Mouse (Mus musculus) MEL (cell line): ENCODE results near the gene Fbxl7. TPM values are rescaled to one million over a fixed set of nuclear protein-coding genes. Genes with fewer than 3 reads are reported as not detected.

Experiments
- DNase-seq: peaks from one replicate; pipeline ENCODE4 v3.0.0; 2011; ENCODE audit warnings: low read depth, low spot score
- H3K27ac ChIP-seq: 2 replicates; pipeline ENCODE4 v1.5.1; 2012; ENCODE audit warnings: low read depth, mild to moderate bottlenecking, control low read depth, low read length, moderate library complexity; ENCODE audit not compliant: control insufficient read depth
- H3K27me3 ChIP-seq, 2 experiments: fragments of 150-350 bp in 1 of 2; sonication (generic) in 1 of 2; 2 replicates each; pipeline ENCODE4 v1.6.1; 2012; ENCODE audit warnings: low read length in 2 of 2, mild to moderate bottlenecking in 2 of 2, improper control_type of control experiment in 1 of 2, moderate library complexity in 1 of 2; ENCODE audit not compliant: insufficient read depth in 2 of 2, control insufficient read depth in 1 of 2
- H3K36me3 ChIP-seq, 2 experiments: 2 replicates each; pipeline ENCODE4 v1.6.1; 2012 to 2014; ENCODE audit warnings: low read length in 2 of 2, improper control_type of control experiment in 1 of 2, inconsistent platforms in 1 of 2, mild to moderate bottlenecking in 1 of 2; ENCODE audit not compliant: insufficient read depth in 2 of 2, control insufficient read depth in 1 of 2
- H3K4me1 ChIP-seq, 2 experiments: fragments of 150-350 bp in 1 of 2; sonication (generic) in 1 of 2; 2 replicates each; pipeline ENCODE4 v1.6.1; 2012; ENCODE audit warnings: low read length in 2 of 2, improper control_type of control experiment in 1 of 2, mild to moderate bottlenecking in 1 of 2; ENCODE audit not compliant: insufficient read depth in 2 of 2, control insufficient read depth in 1 of 2
- H3K4me3 ChIP-seq, 2 experiments: fragments of 150-350 bp in 1 of 2; sonication (generic) in 1 of 2; 2 replicates each; pipeline ENCODE4 v1.5.1; 2012; ENCODE audit warnings: low read depth in 2 of 2, low read length in 2 of 2, mild to moderate bottlenecking in 2 of 2, moderate library complexity in 2 of 2, control low read depth in 1 of 2, improper control_type of control experiment in 1 of 2; ENCODE audit not compliant: control insufficient read depth in 1 of 2, insufficient read depth in 1 of 2
- H3K79me2 ChIP-seq: 2 replicates; pipeline ENCODE4 v1.6.1; 2012; ENCODE audit warnings: mild to moderate bottlenecking, low read length, moderate library complexity; ENCODE audit not compliant: control insufficient read depth, poor library complexity, insufficient read depth
- H3K9ac ChIP-seq: 2 replicates; pipeline ENCODE4 v1.6.1; 2012; ENCODE audit warnings: low read depth, mild to moderate bottlenecking, control low read depth, low read length, moderate library complexity; ENCODE audit not compliant: control insufficient read depth, poor library complexity, severe bottlenecking
- H3K9me3 ChIP-seq: fragments of 150-350 bp; sonication (generic); replicated peaks from 2 replicates; pipeline ENCODE4 v1.6.1; 2012; ENCODE audit warnings: mild to moderate bottlenecking, low read length, improper control_type of control experiment, moderate library complexity; ENCODE audit not compliant: insufficient read depth
- BHLHE40 ChIP-seq: IDR thresholded peaks from 2 replicates; pipeline ENCODE4 v1.6.1; 2012; ENCODE audit warnings: low read depth, mild to moderate bottlenecking, inconsistent platforms, low read length, improper control_type of control experiment, borderline replicate concordance
- CHD1 ChIP-seq: IDR thresholded peaks from 2 replicates; pipeline ENCODE4 v1.6.1; 2012; ENCODE audit warnings: low read depth, mild to moderate bottlenecking, inconsistent platforms, low read length, improper control_type of control experiment
- GABPA ChIP-seq: IDR thresholded peaks from 2 replicates; pipeline ENCODE4 v1.6.1; 2012; ENCODE audit warnings: low read depth, mild to moderate bottlenecking, inconsistent platforms, low read length, improper control_type of control experiment, moderate library complexity
- HCFC1 ChIP-seq: IDR thresholded peaks from 2 replicates; pipeline ENCODE4 v1.6.1; 2012; ENCODE audit warnings: low read depth, mild to moderate bottlenecking, inconsistent platforms, low read length, improper control_type of control experiment, moderate library complexity
- JUND ChIP-seq: IDR thresholded peaks from 2 replicates; pipeline ENCODE4 v1.6.1; 2011; ENCODE audit warnings: low read depth, mild to moderate bottlenecking, improper control_type of control experiment, low read length
- KAT2A ChIP-seq: conservative IDR thresholded peaks from 2 replicates; pipeline ENCODE4 v1.6.1; 2012; ENCODE audit warnings: low read depth, low read length, improper control_type of control experiment, inconsistent platforms
- MAX ChIP-seq: IDR thresholded peaks from 2 replicates; pipeline ENCODE4 v1.6.1; 2011; ENCODE audit warnings: low read length, improper control_type of control experiment
- MEF2A ChIP-seq: IDR thresholded peaks from 2 replicates; pipeline ENCODE4 v1.6.1; 2014; ENCODE audit warnings: low read depth, mild to moderate bottlenecking, inconsistent platforms, low read length, improper control_type of control experiment; ENCODE audit not compliant: poor library complexity, insufficient replicate concordance, severe bottlenecking; ENCODE audit errors: extremely low read depth
- MYC ChIP-seq: IDR thresholded peaks from 2 replicates; pipeline ENCODE4 v1.6.1; 2011; ENCODE audit warnings: low read depth, mild to moderate bottlenecking, low read length, improper control_type of control experiment, moderate library complexity
- NRF1 ChIP-seq: IDR thresholded peaks from 2 replicates; pipeline ENCODE4 v1.6.1; 2014; ENCODE audit warnings: low read depth, mild to moderate bottlenecking, inconsistent platforms, low read length, improper control_type of control experiment, moderate library complexity; ENCODE audit not compliant: poor library complexity, insufficient read depth, severe bottlenecking
- RAD21 ChIP-seq: IDR thresholded peaks from 2 replicates; pipeline ENCODE4 v1.6.1; 2011; ENCODE audit warnings: mild to moderate bottlenecking, low read depth, low read length, improper control_type of control experiment
- SMC3 ChIP-seq: IDR thresholded peaks from 2 replicates; pipeline ENCODE4 v1.6.1; 2011; ENCODE audit warnings: low read depth, low read length, improper control_type of control experiment
- TAL1 ChIP-seq: IDR thresholded peaks from 2 replicates; pipeline ENCODE4 v1.6.1; 2012; ENCODE audit warnings: mild to moderate bottlenecking, inconsistent platforms, low read length, moderate library complexity, mixed read lengths
- TBP ChIP-seq: IDR thresholded peaks from 2 replicates; pipeline ENCODE4 v1.8.0; 2011; ENCODE audit warnings: low read depth, low read length, improper control_type of control experiment
- UBTF ChIP-seq: IDR thresholded peaks from 2 replicates; pipeline ENCODE4 v1.6.1; 2012; ENCODE audit warnings: low read depth, mild to moderate bottlenecking, inconsistent platforms, low read length, improper control_type of control experiment, moderate library complexity, borderline replicate concordance; ENCODE audit not compliant: insufficient read depth
- ZNF384 ChIP-seq: IDR thresholded peaks from 2 replicates; pipeline ENCODE4 v1.6.1; 2012; ENCODE audit warnings: low read depth, mild to moderate bottlenecking, inconsistent platforms, low read length, improper control_type of control experiment
- polyA plus RNA-seq, 2 experiments: library from polyadenylated mRNA; stranded (reverse) in 1 of 2; unstranded in 1 of 2; fragments of >175 nt in 1 of 2; fragments of >200 nt in 1 of 2; gene quantifications; 2 replicates each; pipeline versions ENCODE4 v1.2.1 to v1.2.4; 2012; ENCODE audit warnings: low replicate concordance in 2 of 2, low read depth in 1 of 2; ENCODE audit not compliant: insufficient read length in 2 of 2, insufficient read depth in 1 of 2, missing spikeins in 1 of 2
- total RNA-seq: library from RNA; depleted of rRNA; stranded (reverse); fragments of 300-350 nt; gene quantifications from 2 replicates; pipeline ENCODE4 v1.2.3, GENCODE M21; 2012

Gene Fbxl7
- total and polyA plus RNA-seq, 3 experiments, result not detected

DNA sequence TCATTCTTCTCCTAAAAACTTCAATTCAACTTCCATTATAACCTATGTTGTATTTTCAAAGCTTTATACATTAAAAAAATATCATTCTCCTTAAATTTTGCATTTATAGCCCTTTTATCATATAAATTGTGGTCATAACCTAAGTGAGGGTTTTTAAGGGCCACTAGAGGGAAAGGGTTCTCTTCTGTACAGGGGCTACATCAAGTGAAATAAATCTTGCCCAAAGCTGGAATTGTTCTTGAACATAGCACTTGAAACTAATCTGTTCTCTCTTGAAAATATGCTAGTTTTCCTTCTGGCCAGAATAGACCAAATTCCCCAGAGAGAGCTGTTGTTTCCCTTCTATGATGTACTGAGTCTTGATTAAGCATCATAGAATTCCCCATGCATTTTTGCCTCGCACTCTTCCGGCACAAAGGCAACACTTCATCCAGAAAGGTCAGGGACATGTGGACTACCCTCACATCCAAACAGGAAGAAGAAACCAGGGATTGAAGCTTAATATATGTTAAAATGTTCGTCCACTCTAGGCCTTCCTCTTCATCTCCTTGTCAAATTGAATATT is 95.8 kb downstream of the Fbxl7 start:
- TF ChIP-seq RAD21 (no peak), KAT2A (no peak), GABPA (no peak), MEF2A (no peak), NRF1 (no peak), MYC (no peak), CHD1 (no peak)
- H3K79me2 ChIP-seq, result no peaks in the 10 kb centered on the region
- no peak overlapping the region for H3K27ac ChIP-seq
- no peaks in the 10 kb centered on the region for H3K27me3 ChIP-seq
- no peaks in the 10 kb centered on the region for H3K36me3 ChIP-seq
- no peak overlapping the region for H3K9ac ChIP-seq
- H3K4me1 ChIP-seq, result no peaks in the 10 kb centered on the region
- no peak for DNase-seq
- H3K9me3 ChIP-seq, result no peaks in the 10 kb centered on the region
- H3K4me3 ChIP-seq, result no peak overlapping the region

- no peaks in the 10 kb centered on the region for H3K9me3 ChIP-seq
- H3K27me3 ChIP-seq, result no peaks in the 10 kb centered on the region
- no peak overlapping the region for H3K4me3 ChIP-seq
- no peaks in the 10 kb centered on the region for H3K4me1 ChIP-seq
- DNase-seq, result no peak
- H3K36me3 ChIP-seq, result no peaks in the 10 kb centered on the region
- no peaks in the 10 kb centered on the region for H3K79me2 ChIP-seq
- no peak overlapping the region for H3K27ac ChIP-seq
- TF ChIP-seq BHLHE40, result no peak
- no peak for TF ChIP-seq SMC3
- no peak for TF ChIP-seq MAX
- no peak for TF ChIP-seq ZNF384
- no peak for TF ChIP-seq HCFC1
- TF ChIP-seq UBTF, result no peak
- no peak for TF ChIP-seq TAL1
- no peak for TF ChIP-seq TBP
- TF ChIP-seq, all 39 proteins: peak for 0
- no peak overlapping the region for H3K9ac ChIP-seq
Measured at GRCm38 (mm10) chr15:26795937-26796336, 99.4 kb downstream of the Fbxl7 start.

DNA sequence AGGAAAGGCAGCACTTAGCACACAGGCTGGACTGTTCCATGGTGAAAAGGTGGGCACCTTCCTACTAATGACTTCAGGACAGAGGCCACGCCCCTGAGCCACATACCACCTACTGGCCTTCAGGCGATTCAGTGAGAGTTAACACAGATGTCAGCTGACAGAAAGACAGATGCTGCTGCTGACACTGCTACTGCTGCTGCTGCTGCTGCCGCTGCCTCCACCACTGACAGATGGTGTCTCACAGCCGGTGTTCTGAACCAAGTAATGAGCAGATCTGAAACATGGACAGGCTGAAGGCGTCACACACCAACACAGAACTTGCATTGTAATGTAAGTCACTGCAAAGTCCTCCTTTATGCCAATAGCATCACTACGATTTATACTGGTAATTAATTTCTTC is 99.9 kb downstream of the Fbxl7 start:
- H3K9ac ChIP-seq, result no peak overlapping the region
- H3K36me3 ChIP-seq, result no peaks in the 10 kb centered on the region
- TF ChIP-seq JUND, result no peak
- TF ChIP-seq CHD1, result no peak
- no peak overlapping the region for H3K27ac ChIP-seq
- H3K4me3 ChIP-seq, result no peak overlapping the region
- DNase-seq, result no peak
- no peaks in the 10 kb centered on the region for H3K9me3 ChIP-seq
- H3K4me1 ChIP-seq, result no peaks in the 10 kb centered on the region
- H3K27me3 ChIP-seq, result no peaks in the 10 kb centered on the region
- H3K79me2 ChIP-seq, result no peaks in the 10 kb centered on the region
